Mouse (Mus musculus): ENCODE measurements at regions not wholly inside any gene's neighbourhood (a gene's known extent, or its start where the extent isn't known, plus 50 kb on each side); places are given as distances from the start of the nearest gene placed in this dataset.

- no peak overlapping the region for H3K4me2 ChIP-seq (replicated peaks; ENCODE audit: low read depth, low read length)
- no peak overlapping the region for H3K4me3 ChIP-seq (ENCODE audit: low read depth, low read length)
- H3K9ac ChIP-seq (ENCODE audit: low read depth, low read length) = no peak overlapping the region
- no peaks in the 10 kb centered on the region for H3K4me1 ChIP-seq (replicated peaks; ENCODE audit: control insufficient read depth, insufficient read depth, low read length)
- H3K9me3 ChIP-seq (ENCODE audit: control insufficient read depth, low read length) = no peaks in the 10 kb centered on the region
- H3K36me3 ChIP-seq (ENCODE audit: control insufficient read depth, insufficient read depth, low read length) = no peaks in the 10 kb centered on the region
- H3K27ac ChIP-seq (ENCODE audit: low read depth, low read length) = peak overlapping the region; percentile 75; the same call in 1 of the 2 replicates
- peak; percentile 32 for DNase-seq (ENCODE audit: low spot score)
- H3K27me3 ChIP-seq (ENCODE audit: control insufficient read depth, insufficient read depth, low read length) = no peaks in the 10 kb centered on the region
- ATAC-seq (ENCODE audit: low FRiP score) = peak; percentile 89
Observed at GRCm38 (mm10) chr8:30648497-30648896, 2780.0 kb upstream of the 5930422O12Rik start.

- DNase-seq (ENCODE audit: low spot score) = no peak
- no peaks in the 10 kb centered on the region for H3K4me1 ChIP-seq (replicated peaks; ENCODE audit: control insufficient read depth, insufficient read depth, low read length)
- ATAC-seq (ENCODE audit: low FRiP score) = peak; percentile 71
- H3K27me3 ChIP-seq (ENCODE audit: control insufficient read depth, insufficient read depth, low read length) = no peaks in the 10 kb centered on the region
- no peaks in the 10 kb centered on the region for H3K36me3 ChIP-seq (ENCODE audit: control insufficient read depth, insufficient read depth, low read length)
- no peak overlapping the region for H3K4me2 ChIP-seq (replicated peaks; ENCODE audit: low read depth, low read length)
- WGBS = 68% methylated on average over 10 of the region's 10 CpGs
- no peaks in the 10 kb centered on the region for H3K9me3 ChIP-seq (ENCODE audit: control insufficient read depth, low read length)
- H3K27ac ChIP-seq (ENCODE audit: low read depth, low read length) = peak overlapping the region; percentile 11; the same call in 1 of the 2 replicates
- H3K9ac ChIP-seq (ENCODE audit: low read depth, low read length) = no peak overlapping the region
- no peak overlapping the region for H3K4me3 ChIP-seq (ENCODE audit: low read depth, low read length)
Observed at GRCm38 (mm10) chr8:30655749-30656241, 2772.7 kb upstream of the 5930422O12Rik start.

GRCm38 (mm10) chr8:30661261-30661660 lies 2767.2 kb upstream of the 5930422O12Rik start:
- 70% methylated on average over 2 of the region's 2 CpGs for WGBS
- no peak overlapping the region for H3K9ac ChIP-seq (ENCODE audit: low read depth, low read length)
- no peak overlapping the region for H3K4me3 ChIP-seq (ENCODE audit: low read depth, low read length)
- DNase-seq (ENCODE audit: low spot score) = no peak
- no peak for ATAC-seq (ENCODE audit: low FRiP score)
- H3K27me3 ChIP-seq (ENCODE audit: control insufficient read depth, insufficient read depth, low read length) = no peaks in the 10 kb centered on the region
- no peaks in the 10 kb centered on the region for H3K36me3 ChIP-seq (ENCODE audit: control insufficient read depth, insufficient read depth, low read length)
- H3K9me3 ChIP-seq (ENCODE audit: control insufficient read depth, low read length) = no peaks in the 10 kb centered on the region
- no peaks in the 10 kb centered on the region for H3K4me1 ChIP-seq (replicated peaks; ENCODE audit: control insufficient read depth, insufficient read depth, low read length)
- no peak overlapping the region for H3K4me2 ChIP-seq (replicated peaks; ENCODE audit: low read depth, low read length)
- no peak overlapping the region for H3K27ac ChIP-seq (ENCODE audit: low read depth, low read length)

DNA sequence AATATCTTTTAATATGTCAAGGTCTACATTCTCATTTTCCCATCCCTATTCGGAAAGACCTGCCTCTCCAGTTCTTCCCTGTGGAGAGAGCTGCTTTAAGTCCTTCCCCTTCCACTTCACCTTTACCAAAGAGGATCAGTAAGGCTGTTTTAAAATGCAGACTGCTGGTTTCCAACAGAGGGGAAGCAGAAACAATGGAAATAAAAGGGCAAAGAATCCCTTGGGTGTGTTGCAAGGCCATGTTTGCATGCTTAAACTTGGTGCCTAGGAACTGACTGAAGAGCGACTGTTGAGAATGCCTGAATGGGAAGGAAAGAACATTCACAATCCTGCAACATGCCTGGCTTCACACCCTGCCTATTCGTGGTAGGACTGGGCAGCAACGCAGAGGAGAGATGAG lies 2759.1 kb upstream of the 5930422O12Rik start:
- ATAC-seq (ENCODE audit: low FRiP score) = no peak
- H3K27ac ChIP-seq (ENCODE audit: low read depth, low read length) = no peak overlapping the region
- H3K4me2 ChIP-seq (replicated peaks; ENCODE audit: low read depth, low read length) = no peak overlapping the region
- DNase-seq (ENCODE audit: low spot score) = no peak
- H3K4me1 ChIP-seq (replicated peaks; ENCODE audit: control insufficient read depth, insufficient read depth, low read length) = no peaks in the 10 kb centered on the region
- no peak overlapping the region for H3K4me3 ChIP-seq (ENCODE audit: low read depth, low read length)
- H3K9ac ChIP-seq (ENCODE audit: low read depth, low read length) = no peak overlapping the region
- H3K36me3 ChIP-seq (ENCODE audit: control insufficient read depth, insufficient read depth, low read length) = no peaks in the 10 kb centered on the region
- H3K9me3 ChIP-seq (ENCODE audit: control insufficient read depth, low read length) = no peaks in the 10 kb centered on the region
- 53% methylated on average over 4 of the region's 4 CpGs for WGBS
- H3K27me3 ChIP-seq (ENCODE audit: control insufficient read depth, insufficient read depth, low read length) = no peaks in the 10 kb centered on the region

DNA sequence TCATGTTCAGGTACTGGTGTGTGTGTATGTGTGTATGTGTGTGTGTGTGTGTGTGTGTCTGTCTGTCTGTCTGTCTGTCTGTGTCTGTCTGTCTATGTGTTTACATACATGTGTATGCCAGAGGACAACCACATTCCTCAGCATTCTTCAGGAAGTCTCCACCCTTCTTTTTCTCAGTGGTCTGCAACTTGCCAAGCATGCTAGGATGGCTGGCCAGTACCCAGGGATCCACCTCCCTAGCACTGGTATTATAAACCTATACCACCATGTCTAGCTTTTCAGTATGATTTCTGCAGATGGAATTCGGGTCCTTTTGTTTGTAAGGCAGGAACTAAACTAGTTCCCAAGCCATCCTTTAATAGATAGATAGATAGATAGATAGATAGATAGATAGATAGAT lies 2751.1 kb upstream of the 5930422O12Rik start:
- WGBS = 86% methylated on average over 1 of the region's 1 CpGs
- no peaks in the 10 kb centered on the region for H3K36me3 ChIP-seq (ENCODE audit: control insufficient read depth, insufficient read depth, low read length)
- ATAC-seq (ENCODE audit: low FRiP score) = no peak
- H3K9me3 ChIP-seq (ENCODE audit: control insufficient read depth, low read length) = no peaks in the 10 kb centered on the region
- no peak overlapping the region for H3K9ac ChIP-seq (ENCODE audit: low read depth, low read length)
- H3K4me2 ChIP-seq (replicated peaks; ENCODE audit: low read depth, low read length) = no peak overlapping the region
- H3K4me1 ChIP-seq (replicated peaks; ENCODE audit: control insufficient read depth, insufficient read depth, low read length) = no peaks in the 10 kb centered on the region
- no peak overlapping the region for H3K4me3 ChIP-seq (ENCODE audit: low read depth, low read length)
- H3K27ac ChIP-seq (ENCODE audit: low read depth, low read length) = no peak overlapping the region
- DNase-seq (ENCODE audit: low spot score) = no peak
- H3K27me3 ChIP-seq (ENCODE audit: control insufficient read depth, insufficient read depth, low read length) = no peaks in the 10 kb centered on the region

DNA sequence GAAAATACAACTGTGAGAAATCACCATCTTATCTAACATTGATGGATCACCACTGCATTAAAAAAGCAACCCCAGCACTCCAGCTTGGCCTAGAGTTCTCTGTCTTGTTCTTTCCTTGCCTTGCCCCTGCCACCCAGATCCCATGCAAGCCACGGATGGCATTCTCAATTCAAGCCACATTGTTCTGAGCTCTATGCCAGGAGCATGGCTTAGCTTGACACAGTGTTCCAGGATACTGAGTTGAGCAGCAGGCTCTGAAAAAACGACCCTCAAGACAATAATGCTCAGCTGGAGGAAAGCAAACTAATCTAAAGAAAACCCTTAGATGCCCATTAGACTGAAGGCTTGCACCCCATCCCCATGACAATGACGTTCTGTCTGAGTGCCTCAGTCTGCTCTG lies 2746.3 kb upstream of the 5930422O12Rik start:
- Histone ChIP-seq H3K27ac (ENCODE audit: low read depth, low read length) (no peak overlapping the region), H3K4me1 (replicated peaks; ENCODE audit: control insufficient read depth, insufficient read depth, low read length) (no peaks in the 10 kb centered on the region), H3K9me3 (ENCODE audit: control insufficient read depth, low read length) (no peaks in the 10 kb centered on the region), H3K4me2 (replicated peaks; ENCODE audit: low read depth, low read length) (no peak overlapping the region), H3K36me3 (ENCODE audit: control insufficient read depth, insufficient read depth, low read length) (no peaks in the 10 kb centered on the region), H3K27me3 (ENCODE audit: control insufficient read depth, insufficient read depth, low read length) (no peaks in the 10 kb centered on the region), H3K4me3 (ENCODE audit: low read depth, low read length) (no peak overlapping the region), H3K9ac (ENCODE audit: low read depth, low read length) (no peak overlapping the region)
- no peak for ATAC-seq (ENCODE audit: low FRiP score)
- DNase-seq (ENCODE audit: low spot score) = no peak
- WGBS = 50% methylated on average over 3 of the region's 3 CpGs

- H3K4me1 ChIP-seq (replicated peaks; ENCODE audit: control insufficient read depth, insufficient read depth, low read length) = no peaks in the 10 kb centered on the region
- H3K27ac ChIP-seq (ENCODE audit: low read depth, low read length) = no peak overlapping the region
- H3K4me3 ChIP-seq (ENCODE audit: low read depth, low read length) = no peak overlapping the region
- ATAC-seq (ENCODE audit: low FRiP score) (no peak), DNase-seq (ENCODE audit: low spot score) (no peak)
- H3K9ac ChIP-seq (ENCODE audit: low read depth, low read length) = no peak overlapping the region
- no peaks in the 10 kb centered on the region for H3K27me3 ChIP-seq (ENCODE audit: control insufficient read depth, insufficient read depth, low read length)
- H3K4me2 ChIP-seq (replicated peaks; ENCODE audit: low read depth, low read length) = no peak overlapping the region
- H3K36me3 ChIP-seq (ENCODE audit: control insufficient read depth, insufficient read depth, low read length) = no peaks in the 10 kb centered on the region
- no peaks in the 10 kb centered on the region for H3K9me3 ChIP-seq (ENCODE audit: control insufficient read depth, low read length)
- 93% methylated on average over 3 of the region's 3 CpGs for WGBS
Observed at GRCm38 (mm10) chr8:30686539-30686938, 2742.0 kb upstream of the 5930422O12Rik start.

DNA sequence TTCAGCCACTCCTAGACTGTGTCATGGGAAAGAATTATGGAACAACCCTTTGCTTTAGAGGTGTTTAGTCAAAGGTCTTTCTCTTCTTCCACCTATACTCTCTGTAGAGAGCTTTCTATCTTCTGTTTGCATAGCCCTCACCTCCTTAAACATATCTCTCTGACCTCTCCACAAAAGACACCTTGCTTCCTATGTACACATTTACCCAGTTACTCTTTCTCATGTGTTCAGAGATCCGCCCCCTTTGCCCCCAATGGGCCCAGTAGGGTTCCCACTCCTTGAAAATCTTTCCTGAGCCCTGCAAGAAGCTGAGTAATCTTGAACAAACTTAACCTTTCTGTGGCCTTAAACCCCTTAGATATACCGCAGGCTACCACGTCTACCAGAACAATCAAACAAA lies 2734.4 kb upstream of the 5930422O12Rik start:
- 86% methylated on average over 3 of the region's 3 CpGs for WGBS
- Histone ChIP-seq H3K27ac (ENCODE audit: low read depth, low read length) (no peak overlapping the region), H3K36me3 (ENCODE audit: control insufficient read depth, insufficient read depth, low read length) (no peaks in the 10 kb centered on the region), H3K27me3 (ENCODE audit: control insufficient read depth, insufficient read depth, low read length) (no peaks in the 10 kb centered on the region), H3K9me3 (ENCODE audit: control insufficient read depth, low read length) (no peaks in the 10 kb centered on the region), H3K4me1 (replicated peaks; ENCODE audit: control insufficient read depth, insufficient read depth, low read length) (no peaks in the 10 kb centered on the region), H3K4me3 (ENCODE audit: low read depth, low read length) (no peak overlapping the region), H3K9ac (ENCODE audit: low read depth, low read length) (no peak overlapping the region), H3K4me2 (replicated peaks; ENCODE audit: low read depth, low read length) (no peak overlapping the region)
- DNase-seq (ENCODE audit: low spot score) = no peak
- no peak for ATAC-seq (ENCODE audit: low FRiP score)

DNA sequence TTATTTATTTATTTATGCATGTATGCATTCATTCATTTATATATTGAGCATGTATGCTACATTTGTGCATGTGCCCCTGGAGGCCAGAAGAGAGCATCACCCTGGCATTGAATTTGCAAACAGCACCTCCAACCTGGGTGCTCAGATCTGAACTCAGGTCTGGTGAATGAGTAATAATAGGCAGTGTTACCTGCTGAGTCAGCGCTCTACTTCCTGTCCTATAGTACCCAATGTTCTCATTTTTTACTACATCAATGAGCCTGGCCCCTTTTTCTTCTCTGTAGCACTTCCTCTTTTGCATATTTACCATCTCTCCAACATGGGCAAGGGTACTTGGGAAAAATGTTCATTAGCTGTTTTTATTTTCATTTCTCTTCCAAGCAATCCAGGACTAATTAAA lies 2711.9 kb upstream of the 5930422O12Rik start:
- Histone ChIP-seq H3K27ac (ENCODE audit: low read depth, low read length) (no peak overlapping the region), H3K9me3 (ENCODE audit: control insufficient read depth, low read length) (no peaks in the 10 kb centered on the region), H3K4me2 (replicated peaks; ENCODE audit: low read depth, low read length) (no peak overlapping the region), H3K9ac (ENCODE audit: low read depth, low read length) (no peak overlapping the region), H3K4me1 (replicated peaks; ENCODE audit: control insufficient read depth, insufficient read depth, low read length) (no peaks in the 10 kb centered on the region), H3K36me3 (ENCODE audit: control insufficient read depth, insufficient read depth, low read length) (no peaks in the 10 kb centered on the region), H3K4me3 (ENCODE audit: low read depth, low read length) (no peak overlapping the region), H3K27me3 (ENCODE audit: control insufficient read depth, insufficient read depth, low read length) (no peaks in the 10 kb centered on the region)
- DNase-seq (ENCODE audit: low spot score) (no peak), ATAC-seq (ENCODE audit: low FRiP score) (no peak)
- 92% methylated on average over 1 of the region's 1 CpGs for WGBS
